Mouse (Mus musculus) neural tube, embryonic 14.5 days (tissue): ENCODE results near the gene Cdk9. TPM values are rescaled to one million over a fixed set of nuclear protein-coding genes. Genes with fewer than 3 reads are reported as not detected.

Source experiments
- ATAC-seq: fragments of 200-750 bp; cut with Nextera tagmentation; 2 replicates; pipeline ENCODE4 v1.8.0; 2017; ENCODE audit warnings: low read depth, mild to moderate bottlenecking, moderate TSS enrichment, moderate library complexity
- H3K27ac ChIP-seq: fragments of 300-500 bp; sonication (generic); 2 replicates; pipeline ENCODE4 v1.5.1; 2014; ENCODE audit warnings: low read depth, mild to moderate bottlenecking, control low read depth, low read length, moderate library complexity, mixed read lengths
- H3K27me3 ChIP-seq: fragments of 300-500 bp; sonication (generic); 2 replicates; pipeline ENCODE4 v1.6.1; 2014; ENCODE audit warnings: low read length; ENCODE audit not compliant: control insufficient read depth, insufficient read depth
- H3K36me3 ChIP-seq: fragments of 300-500 bp; sonication (generic); 2 replicates; pipeline ENCODE4 v1.6.1; 2014; ENCODE audit warnings: low read length, mixed read lengths; ENCODE audit not compliant: control insufficient read depth, insufficient read depth
- H3K4me1 ChIP-seq: fragments of 300-500 bp; sonication (generic); 2 replicates; pipeline ENCODE4 v1.6.1; 2014; ENCODE audit warnings: low read length; ENCODE audit not compliant: control insufficient read depth, insufficient read depth
- H3K4me2 ChIP-seq: fragments of 300-500 bp; sonication (generic); 2 replicates; pipeline ENCODE4 v1.6.1; 2014; ENCODE audit warnings: mild to moderate bottlenecking, low read depth, low read length, control low read depth
- H3K4me3 ChIP-seq: fragments of 300-500 bp; sonication (generic); 2 replicates; pipeline ENCODE4 v1.5.1; 2014; ENCODE audit warnings: low read depth, low read length, control low read depth, mixed read lengths
- H3K9ac ChIP-seq: fragments of 300-500 bp; sonication (generic); replicated peaks from 2 replicates; pipeline ENCODE4 v1.6.1; 2014; ENCODE audit warnings: low read depth, mild to moderate bottlenecking, control low read depth, low read length, mixed read lengths
- H3K9me3 ChIP-seq: fragments of 300-500 bp; sonication (generic); 2 replicates; pipeline ENCODE4 v1.6.1; 2016; ENCODE audit warnings: low read length; ENCODE audit not compliant: control insufficient read depth
- WGBS: fragments of 180-500 bp; shearing (Covaris S2); extraction: QIAGEN DNeasy Blood & Tissue Kit; methylation state at CpG from one replicate; pipeline ENCODE4 v1.1.7; 2014; 5-methylcytosine and 5-hydroxymethylcytosine counted together
- polyA plus RNA-seq: library from polyadenylated mRNA; unstranded; fragments of >200 nt; fragmentation: Nextera tagmentation; extraction: Ambion mirVana; gene quantifications from 2 replicates; pipeline ENCODE4 v1.2.1, GENCODE M21; 2014

The Cdk9 gene
- polyA plus RNA-seq, 1 experiment from 2014 or later, result 57.5 TPM

DNA sequence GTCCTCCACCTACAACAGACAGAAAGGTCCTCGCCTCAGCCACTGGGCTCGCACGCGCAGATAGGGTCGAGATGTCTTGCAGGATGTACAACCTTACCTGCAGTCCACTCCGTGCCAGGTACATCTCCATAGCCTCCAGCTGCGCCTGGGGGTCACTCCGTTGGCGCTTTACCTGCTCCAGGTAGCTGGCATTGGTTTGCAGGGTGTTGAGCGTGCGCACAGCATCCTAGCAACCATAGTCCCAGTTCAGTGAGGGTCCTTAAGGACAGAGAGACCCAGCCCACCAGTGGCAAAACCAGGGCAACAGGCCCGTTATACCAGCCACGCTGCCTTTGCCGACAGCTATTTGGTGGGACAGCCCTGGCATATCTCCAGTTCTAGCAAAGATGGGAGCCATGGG lies 20.4 kb downstream of the Cdk9 start:
- Histone ChIP-seq H3K4me1 (peaks cover 6% of the 10 kb centered on the region), H3K27ac (no peak overlapping the region), H3K36me3 (peaks cover 4% of the 10 kb centered on the region; the same call in 1 of the 2 replicates), H3K9ac (no peak overlapping the region), H3K4me3 (no peak overlapping the region), H3K4me2 (peak overlapping the region; percentile 87; the same call in 1 of the 2 replicates), H3K27me3 (no peaks in the 10 kb centered on the region), H3K9me3 (no peaks in the 10 kb centered on the region)
- 95% methylated on average over 14 of the region's 14 CpGs for WGBS
- ATAC-seq, result no peak

DNA sequence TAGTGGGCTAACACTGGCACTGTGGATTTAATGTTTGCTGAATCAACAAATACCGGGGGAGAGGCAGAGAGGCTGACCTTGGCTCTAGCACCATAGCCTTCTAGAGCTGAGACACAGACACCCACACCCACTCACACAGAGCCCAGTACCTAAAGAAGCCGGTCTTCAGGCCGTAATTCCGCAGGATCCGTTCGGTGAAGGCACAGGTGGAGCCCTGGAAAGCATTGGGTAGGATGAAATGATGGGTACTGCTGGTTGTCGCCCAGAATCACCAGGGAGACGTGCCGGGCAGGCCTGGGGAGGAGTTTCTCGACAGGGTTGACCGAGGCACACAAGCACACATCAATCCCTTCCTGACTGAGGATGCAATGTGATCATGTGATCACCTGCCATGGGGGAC lies 21.8 kb downstream of the Cdk9 start:
- H3K27me3 ChIP-seq, result no peaks in the 10 kb centered on the region
- H3K9ac ChIP-seq, result no peak overlapping the region
- peaks cover 6% of the 10 kb centered on the region for H3K4me1 ChIP-seq
- H3K36me3 ChIP-seq, result peaks cover 8% of the 10 kb centered on the region; the same call in 1 of the 2 replicates
- no peak overlapping the region for H3K4me2 ChIP-seq
- no peak overlapping the region for H3K27ac ChIP-seq
- WGBS, result 85% methylated on average over 11 of the region's 11 CpGs
- no peak overlapping the region for H3K4me3 ChIP-seq
- no peaks in the 10 kb centered on the region for H3K9me3 ChIP-seq
- no peak for ATAC-seq

DNA sequence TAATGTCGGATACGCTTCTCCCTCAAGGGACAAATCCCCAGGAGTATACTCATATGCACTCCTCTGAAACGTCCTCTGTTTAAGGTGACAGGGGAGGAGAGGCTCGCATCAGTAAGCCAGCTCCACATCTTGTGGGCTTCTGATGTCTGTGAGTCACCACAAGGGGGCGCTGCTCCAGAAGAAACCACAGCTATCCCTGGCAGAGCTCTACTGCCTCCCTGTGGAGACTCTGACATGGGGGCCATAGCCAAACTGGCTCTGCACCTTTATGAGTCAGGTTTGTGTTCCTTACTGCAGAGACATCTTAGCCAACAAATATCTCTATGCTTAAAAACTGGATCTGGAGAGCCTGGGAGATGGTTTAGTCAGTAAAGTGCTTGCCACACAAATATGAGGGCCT lies 23.5 kb downstream of the Cdk9 start:
- no peak overlapping the region for H3K4me2 ChIP-seq
- no peak overlapping the region for H3K4me3 ChIP-seq
- H3K27ac ChIP-seq, result no peak overlapping the region
- peaks cover 6% of the 10 kb centered on the region for H3K4me1 ChIP-seq
- H3K9me3 ChIP-seq, result no peaks in the 10 kb centered on the region
- 18% methylated on average over 5 of the region's 5 CpGs for WGBS
- H3K36me3 ChIP-seq, result peaks cover 14% of the 10 kb centered on the region; the same call in 1 of the 2 replicates
- H3K9ac ChIP-seq, result no peak overlapping the region
- no peak for ATAC-seq
- H3K27me3 ChIP-seq, result no peaks in the 10 kb centered on the region

DNA sequence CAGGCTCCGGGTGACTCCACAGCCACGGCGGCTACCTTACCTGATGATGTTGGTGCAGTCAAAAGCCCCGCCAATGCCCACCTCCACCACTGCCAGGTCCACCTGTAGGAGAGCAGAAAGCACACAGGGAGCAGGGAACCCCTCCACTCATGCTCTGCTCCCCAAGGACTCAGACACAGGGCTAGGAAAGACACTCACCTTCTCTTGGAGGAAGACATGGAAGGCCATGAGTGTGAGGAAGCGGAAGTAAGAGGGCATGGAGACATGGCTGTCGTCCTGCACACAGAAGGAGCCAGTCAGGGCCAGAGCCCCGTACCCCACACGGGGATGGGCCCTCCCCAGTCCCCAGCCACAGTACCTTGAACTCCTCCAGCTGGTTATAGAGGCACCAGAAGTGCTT lies 25.3 kb downstream of the Cdk9 start:
- H3K9me3 ChIP-seq, result no peaks in the 10 kb centered on the region
- H3K4me1 ChIP-seq, result no peaks in the 10 kb centered on the region; the same call in 1 of the 2 replicates
- H3K9ac ChIP-seq, result no peak overlapping the region
- no peak overlapping the region for H3K27ac ChIP-seq
- no peaks in the 10 kb centered on the region for H3K27me3 ChIP-seq
- ATAC-seq, result no peak
- H3K4me3 ChIP-seq, result no peak overlapping the region
- 96% methylated on average over 8 of the region's 8 CpGs for WGBS
- no peak overlapping the region for H3K4me2 ChIP-seq
- peaks cover 25% of the 10 kb centered on the region; the same call in 1 of the 2 replicates for H3K36me3 ChIP-seq

DNA sequence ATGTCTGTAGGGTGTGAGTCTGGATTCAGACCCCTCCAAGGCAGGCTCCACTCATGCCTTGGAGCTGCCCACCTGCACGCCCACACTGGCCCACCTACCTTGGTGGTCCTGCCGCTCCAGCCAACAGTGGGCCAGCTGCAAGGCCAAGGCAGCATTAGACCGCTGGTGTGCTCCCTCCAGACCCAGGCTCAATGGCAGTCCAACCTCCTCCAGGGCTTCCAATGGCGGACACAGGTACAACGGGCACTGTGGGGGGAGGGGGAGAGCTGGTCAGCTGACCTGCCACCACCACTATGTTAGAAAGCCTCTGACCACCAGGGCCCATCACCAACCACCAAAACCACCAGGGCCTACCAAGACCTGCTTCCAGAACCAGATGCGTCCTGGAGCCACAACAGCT lies 26.2 kb downstream of the Cdk9 start:
- Histone ChIP-seq H3K4me1 (no peaks in the 10 kb centered on the region), H3K36me3 (peaks cover 25% of the 10 kb centered on the region; the same call in 1 of the 2 replicates), H3K27ac (no peak overlapping the region), H3K4me2 (no peak overlapping the region), H3K9me3 (no peaks in the 10 kb centered on the region), H3K27me3 (no peaks in the 10 kb centered on the region), H3K4me3 (no peak overlapping the region), H3K9ac (no peak overlapping the region)
- no peak for ATAC-seq
- 95% methylated on average over 6 of the region's 6 CpGs for whole genome bisulfite sequencing

DNA sequence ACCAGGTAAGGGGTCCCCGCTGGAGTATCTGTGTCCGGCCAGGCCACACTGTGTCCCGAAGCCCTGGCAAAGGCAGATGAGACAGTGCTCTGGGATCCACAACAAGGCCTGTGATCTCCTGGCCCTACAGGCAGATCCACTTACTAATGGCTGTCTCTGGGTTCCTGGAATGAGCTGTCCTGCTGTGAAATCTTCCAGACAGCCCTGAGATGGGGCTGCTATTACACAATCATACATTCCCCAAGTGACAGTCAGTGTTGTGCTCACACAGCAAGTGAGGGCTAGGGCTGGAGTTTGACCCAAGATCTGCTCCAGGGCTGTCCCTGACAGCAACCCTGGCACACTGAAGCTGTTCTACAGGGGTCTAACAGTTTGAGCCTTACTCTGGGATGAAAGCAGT lies 27.1 kb downstream of the Cdk9 start:
- no peak overlapping the region for H3K4me2 ChIP-seq
- H3K36me3 ChIP-seq, result peaks cover 25% of the 10 kb centered on the region; the same call in 1 of the 2 replicates
- H3K4me1 ChIP-seq, result no peaks in the 10 kb centered on the region
- no peaks in the 10 kb centered on the region for H3K9me3 ChIP-seq
- H3K27me3 ChIP-seq, result no peaks in the 10 kb centered on the region
- no peak overlapping the region for H3K27ac ChIP-seq
- H3K4me3 ChIP-seq, result no peak overlapping the region
- ATAC-seq, result no peak
- no peak overlapping the region for H3K9ac ChIP-seq
- 96% methylated on average over 3 of the region's 3 CpGs for WGBS

DNA sequence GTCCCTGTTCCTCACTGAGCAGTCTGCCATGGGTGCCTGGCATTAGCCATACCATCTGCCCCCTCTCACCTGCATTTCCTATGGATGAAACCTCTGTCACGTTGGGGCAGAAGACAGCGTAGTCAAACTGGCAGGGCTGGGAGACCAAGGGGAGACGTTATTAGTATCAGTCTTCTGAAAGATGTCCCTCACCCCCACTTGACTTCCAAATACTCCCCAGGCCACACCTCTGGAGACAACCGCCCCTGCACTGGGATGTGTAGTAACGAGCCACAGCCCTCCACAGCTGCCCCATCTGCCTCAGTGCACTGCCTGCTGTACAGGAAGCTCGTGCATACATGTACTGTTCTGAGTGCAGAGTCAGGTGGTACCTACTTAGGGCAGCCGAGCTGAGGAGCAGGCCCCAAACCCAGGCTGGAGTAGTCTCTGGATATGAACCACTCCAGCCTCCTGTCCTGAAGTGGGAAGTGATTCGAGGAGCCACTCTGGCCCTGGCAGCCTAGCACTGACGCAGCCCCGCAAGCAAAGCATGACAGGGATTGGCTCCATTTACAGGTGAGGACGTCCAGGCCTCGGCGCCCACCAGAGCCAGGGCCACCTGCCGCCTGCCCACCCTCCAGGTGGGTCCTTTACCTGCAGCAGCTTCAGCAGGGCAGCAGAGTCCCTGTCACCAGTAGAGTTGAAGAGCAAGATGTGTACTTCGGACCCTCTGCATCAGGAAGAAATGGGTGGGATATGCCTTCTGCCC lies 28.0 kb downstream of the Cdk9 start:
- peaks cover 25% of the 10 kb centered on the region; the same call in 1 of the 2 replicates for H3K36me3 ChIP-seq
- no peak for ATAC-seq
- 93% methylated on average over 15 of the region's 15 CpGs for WGBS

DNA sequence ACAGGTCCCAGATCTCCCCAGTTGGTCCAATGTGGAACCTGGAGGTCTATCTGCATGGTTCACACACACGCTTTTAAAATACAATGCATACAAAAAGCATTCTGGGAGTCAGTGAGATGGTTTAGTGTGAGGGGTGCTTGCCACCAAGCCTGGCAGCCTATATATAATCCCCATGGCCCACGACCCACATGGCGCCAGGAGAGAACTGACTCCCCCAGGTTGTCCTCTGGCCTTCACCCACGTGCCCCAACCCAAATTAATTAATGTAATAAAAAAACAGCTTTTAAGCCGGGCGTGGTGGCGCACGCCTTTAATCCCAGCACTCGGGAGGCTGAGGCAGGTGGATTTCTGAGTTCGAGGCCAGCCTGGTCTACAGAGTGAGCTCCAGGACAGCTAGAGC lies 29.2 kb downstream of the Cdk9 start:
- WGBS, result 93% methylated on average over 10 of the region's 10 CpGs
- no peak overlapping the region for H3K4me3 ChIP-seq
- H3K9me3 ChIP-seq, result no peaks in the 10 kb centered on the region
- peaks cover 25% of the 10 kb centered on the region; the same call in 1 of the 2 replicates for H3K36me3 ChIP-seq
- no peak overlapping the region for H3K4me2 ChIP-seq
- H3K4me1 ChIP-seq, result no peaks in the 10 kb centered on the region
- H3K9ac ChIP-seq, result no peak overlapping the region
- no peak for ATAC-seq
- H3K27ac ChIP-seq, result no peak overlapping the region
- H3K27me3 ChIP-seq, result no peaks in the 10 kb centered on the region

More for the DNA sequence above, 28.0 kb downstream of the Cdk9 start:
- Histone ChIP-seq H3K9ac (no peak overlapping the region), H3K4me2 (no peak overlapping the region), H3K27me3 (no peaks in the 10 kb centered on the region), H3K4me1 (no peaks in the 10 kb centered on the region), H3K27ac (no peak overlapping the region), H3K4me3 (no peak overlapping the region), H3K9me3 (no peaks in the 10 kb centered on the region)

GRCm38 (mm10) chr2:32682721-32683417 lies 30.0 kb downstream of the Cdk9 start:
- peaks cover 25% of the 10 kb centered on the region; the same call in 1 of the 2 replicates for H3K36me3 ChIP-seq

More at GRCm38 (mm10) chr2:32682721-32683417, 30.0 kb downstream of the Cdk9 start:
- H3K4me2 ChIP-seq, result no peak overlapping the region
- no peaks in the 10 kb centered on the region for H3K9me3 ChIP-seq
- H3K4me1 ChIP-seq, result no peaks in the 10 kb centered on the region
- no peak overlapping the region for H3K4me3 ChIP-seq
- ATAC-seq, result no peak
- 83% methylated on average over 14 of the region's 14 CpGs for WGBS
- no peak overlapping the region for H3K27ac ChIP-seq
- no peaks in the 10 kb centered on the region for H3K27me3 ChIP-seq
- H3K9ac ChIP-seq, result no peak overlapping the region
